Mouse (Mus musculus) ES-Bruce4 (cell line): Measurements from ENCODE around the gene Dhx33. TPM values are rescaled to one million over a fixed set of nuclear protein-coding genes. Genes with fewer than 3 reads are reported as not detected.

Experiments used
- H3K27ac ChIP-seq: 2 replicates; pipeline ENCODE4 v1.5.1; 2012; ENCODE audit warnings: low read length, inconsistent platforms; ENCODE audit not compliant: insufficient read depth
- H3K27me3 ChIP-seq: 2 replicates; pipeline ENCODE4 v1.6.1; 2012; ENCODE audit warnings: mild to moderate bottlenecking, low read length, inconsistent platforms; ENCODE audit not compliant: control insufficient read depth, poor library complexity, insufficient read depth, severe bottlenecking
- H3K36me3 ChIP-seq: 2 replicates; pipeline ENCODE4 v1.6.1; 2012; ENCODE audit warnings: inconsistent platforms, mild to moderate bottlenecking, low read length, moderate library complexity; ENCODE audit not compliant: control insufficient read depth, poor library complexity, insufficient read depth, severe bottlenecking
- H3K4me1 ChIP-seq: one replicate; pipeline ENCODE4 v1.8.1; 2011; ENCODE audit warnings: low read length; ENCODE audit not compliant: control insufficient read depth, insufficient read depth
- H3K4me3 ChIP-seq: 2 replicates; pipeline ENCODE4 v1.5.1; 2011; ENCODE audit warnings: low read depth, mild to moderate bottlenecking, low read length
- H3K9ac ChIP-seq: 2 replicates; pipeline ENCODE4 v1.6.1; 2012; ENCODE audit warnings: low read depth, mild to moderate bottlenecking, inconsistent platforms; ENCODE audit not compliant: poor library complexity, severe bottlenecking
- H3K9me3 ChIP-seq: replicated peaks from 2 replicates; pipeline ENCODE4 v1.6.1; 2012; ENCODE audit warnings: mild to moderate bottlenecking, low read length, inconsistent platforms; ENCODE audit not compliant: control insufficient read depth, poor library complexity, insufficient read depth, severe bottlenecking
- CTCF ChIP-seq: IDR thresholded peaks from one replicate; pipeline ENCODE4 v1.8.1; 2011; ENCODE audit warnings: low read depth, low read length
- EP300 ChIP-seq: IDR thresholded peaks from 2 replicates; pipeline ENCODE4 v1.6.1; 2011; ENCODE audit warnings: low read depth, low read length; ENCODE audit not compliant: insufficient read depth
- POLR2A ChIP-seq: IDR thresholded peaks from one replicate; pipeline ENCODE4 v1.8.1; 2011; ENCODE audit warnings: low read length; ENCODE audit not compliant: insufficient read depth
- polyA plus RNA-seq: library from polyadenylated mRNA; stranded (reverse); fragments of >200 nt; gene quantifications from 2 replicates; pipeline ENCODE4 v1.2.4, GENCODE M21; 2011; ENCODE audit warnings: low read depth; ENCODE audit not compliant: missing spikeins, insufficient read depth, insufficient read length

Dhx33 gene
- polyA plus RNA-seq, 1 experiment = 32.8 TPM

GRCm38 (mm10) chr11:71017051-71017450 lies 12.8 kb upstream of the Dhx33 start:
- Histone ChIP-seq H3K4me3 (no peak overlapping the region), H3K27me3 (no peaks in the 10 kb centered on the region), H3K36me3 (peaks cover 27% of the 10 kb centered on the region), H3K4me1 (no peaks in the 10 kb centered on the region), H3K9me3 (no peaks in the 10 kb centered on the region), H3K27ac (no peak overlapping the region), H3K9ac (no peak overlapping the region)
- no peak for TF ChIP-seq POLR2A
- TF ChIP-seq EP300 = no peak
- TF ChIP-seq CTCF = no peak

DNA sequence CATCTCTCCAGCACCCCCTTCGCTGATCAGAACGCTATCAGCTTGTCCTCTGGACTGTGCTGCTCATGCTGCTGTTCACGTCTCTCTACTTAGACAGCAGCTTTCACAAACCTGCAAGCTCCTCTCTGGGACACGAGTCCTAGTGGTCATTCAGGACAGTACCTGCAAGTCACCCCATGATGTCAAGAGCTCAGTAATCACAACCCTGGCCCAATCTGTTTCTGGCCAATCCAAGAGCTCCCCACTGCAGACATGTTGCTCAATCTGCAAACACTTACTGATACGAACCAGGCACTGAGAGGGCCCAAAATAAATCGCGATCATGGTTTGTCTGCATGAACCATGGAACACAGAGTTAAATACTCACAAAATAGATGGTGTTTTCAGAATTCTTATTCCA lies 8.5 kb upstream of the Dhx33 start:
- Histone ChIP-seq H3K27ac (no peak overlapping the region), H3K4me3 (no peak overlapping the region), H3K27me3 (no peaks in the 10 kb centered on the region), H3K36me3 (peaks cover 45% of the 10 kb centered on the region), H3K9me3 (no peaks in the 10 kb centered on the region), H3K4me1 (no peaks in the 10 kb centered on the region), H3K9ac (no peak overlapping the region)
- TF ChIP-seq POLR2A = no peak
- TF ChIP-seq CTCF = no peak
- TF ChIP-seq EP300 = no peak

- H3K9me3 ChIP-seq = no peaks in the 10 kb centered on the region
- no peak overlapping the region for H3K27ac ChIP-seq
- H3K27me3 ChIP-seq = no peaks in the 10 kb centered on the region
- H3K36me3 ChIP-seq = peaks cover 34% of the 10 kb centered on the region
- no peak overlapping the region for H3K4me3 ChIP-seq
- TF ChIP-seq EP300 (no peak), POLR2A (no peak), CTCF (no peak)
- H3K4me1 ChIP-seq = no peaks in the 10 kb centered on the region
- no peak overlapping the region for H3K9ac ChIP-seq
Measured at GRCm38 (mm10) chr11:71008321-71008720, 4.1 kb upstream of the Dhx33 start.

DNA sequence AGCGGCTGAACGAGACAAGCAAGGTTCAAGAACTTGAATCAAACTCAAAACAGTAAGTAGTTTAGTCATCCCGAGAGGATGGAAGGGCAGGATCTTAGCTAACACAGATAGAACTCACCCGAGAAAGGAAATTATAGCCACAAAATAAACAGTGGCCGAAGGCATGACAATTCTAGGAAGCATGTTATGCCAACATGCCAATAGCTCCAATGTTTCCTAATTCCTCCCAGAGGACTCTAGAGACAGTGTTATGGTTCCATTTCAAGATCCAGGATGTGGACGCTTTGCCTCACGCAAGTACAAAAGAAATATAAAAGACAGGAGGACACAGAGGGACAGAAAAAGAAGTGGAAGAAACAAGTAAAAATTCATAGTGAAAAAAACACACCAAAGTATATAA lies 3.6 kb upstream of the Dhx33 start:
- H3K9ac ChIP-seq = no peak overlapping the region
- no peaks in the 10 kb centered on the region for H3K27me3 ChIP-seq
- no peaks in the 10 kb centered on the region for H3K4me1 ChIP-seq
- TF ChIP-seq POLR2A (no peak), EP300 (no peak), CTCF (no peak)
- H3K4me3 ChIP-seq = no peak overlapping the region
- H3K36me3 ChIP-seq = peaks cover 33% of the 10 kb centered on the region
- no peak overlapping the region for H3K27ac ChIP-seq
- no peaks in the 10 kb centered on the region for H3K9me3 ChIP-seq

DNA sequence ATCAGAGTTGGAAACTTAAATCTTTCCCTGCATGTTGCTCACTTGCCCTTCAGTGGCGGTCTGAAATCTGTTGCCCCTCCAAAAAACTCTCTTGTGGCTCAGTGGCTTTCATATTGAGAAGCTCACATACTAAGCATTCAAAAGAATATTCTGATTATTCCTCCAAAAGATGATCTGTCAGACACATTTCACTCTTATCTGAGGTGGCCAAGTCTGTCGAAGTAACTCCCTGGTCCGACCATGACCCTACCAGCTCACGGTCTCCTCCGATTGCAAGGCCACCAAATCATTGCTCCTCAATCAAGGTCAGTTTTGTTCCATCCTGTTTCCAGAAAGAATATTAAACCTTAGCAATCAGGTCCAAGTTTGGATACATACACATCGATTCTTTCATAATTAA lies 2.8 kb upstream of the Dhx33 start:
- no peak overlapping the region for H3K9ac ChIP-seq
- no peak overlapping the region for H3K27ac ChIP-seq
- no peaks in the 10 kb centered on the region for H3K4me1 ChIP-seq
- no peak overlapping the region for H3K4me3 ChIP-seq
- H3K36me3 ChIP-seq = peaks cover 27% of the 10 kb centered on the region
- no peaks in the 10 kb centered on the region for H3K27me3 ChIP-seq
- TF ChIP-seq POLR2A (no peak), CTCF (no peak), EP300 (no peak)
- no peaks in the 10 kb centered on the region for H3K9me3 ChIP-seq

DNA sequence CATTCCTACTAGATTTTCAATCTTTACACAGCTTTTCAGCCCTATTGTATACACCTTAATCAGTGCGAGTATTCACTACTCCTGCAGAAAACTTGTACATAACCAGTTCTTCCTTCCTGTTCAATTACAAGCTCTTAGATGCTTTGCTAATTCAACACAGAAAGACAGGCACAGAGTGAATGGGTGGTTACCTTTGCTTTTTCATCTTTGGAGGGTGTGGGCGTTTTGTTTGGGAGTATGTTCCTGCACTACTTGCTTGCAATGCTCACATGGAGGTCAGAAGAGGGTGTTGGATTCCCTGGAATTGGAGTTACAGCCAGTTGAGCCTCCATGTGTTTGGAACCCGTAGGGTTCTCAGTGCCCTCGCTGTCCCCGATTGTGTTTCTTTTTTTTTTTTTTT lies 809 bp upstream of the Dhx33 start:
- Histone ChIP-seq H3K4me3 (no peak overlapping the region), H3K27ac (no peak overlapping the region), H3K36me3 (peaks cover 22% of the 10 kb centered on the region), H3K9ac (no peak overlapping the region), H3K27me3 (no peaks in the 10 kb centered on the region), H3K4me1 (no peaks in the 10 kb centered on the region), H3K9me3 (no peaks in the 10 kb centered on the region)
- TF ChIP-seq CTCF = no peak
- no peak for TF ChIP-seq EP300
- TF ChIP-seq POLR2A = no peak
